Mouse (Mus musculus) mesoderm, embryonic 11.5 days (tissue): ENCODE measurements around the gene Wdr74.

ENCODE experiments used
- DNase-seq: peaks from one replicate; pipeline ENCODE4 v3.0.0-alpha.2; 2012; ENCODE audit warnings: low read depth, low spot score

Gene Wdr74

DNA sequence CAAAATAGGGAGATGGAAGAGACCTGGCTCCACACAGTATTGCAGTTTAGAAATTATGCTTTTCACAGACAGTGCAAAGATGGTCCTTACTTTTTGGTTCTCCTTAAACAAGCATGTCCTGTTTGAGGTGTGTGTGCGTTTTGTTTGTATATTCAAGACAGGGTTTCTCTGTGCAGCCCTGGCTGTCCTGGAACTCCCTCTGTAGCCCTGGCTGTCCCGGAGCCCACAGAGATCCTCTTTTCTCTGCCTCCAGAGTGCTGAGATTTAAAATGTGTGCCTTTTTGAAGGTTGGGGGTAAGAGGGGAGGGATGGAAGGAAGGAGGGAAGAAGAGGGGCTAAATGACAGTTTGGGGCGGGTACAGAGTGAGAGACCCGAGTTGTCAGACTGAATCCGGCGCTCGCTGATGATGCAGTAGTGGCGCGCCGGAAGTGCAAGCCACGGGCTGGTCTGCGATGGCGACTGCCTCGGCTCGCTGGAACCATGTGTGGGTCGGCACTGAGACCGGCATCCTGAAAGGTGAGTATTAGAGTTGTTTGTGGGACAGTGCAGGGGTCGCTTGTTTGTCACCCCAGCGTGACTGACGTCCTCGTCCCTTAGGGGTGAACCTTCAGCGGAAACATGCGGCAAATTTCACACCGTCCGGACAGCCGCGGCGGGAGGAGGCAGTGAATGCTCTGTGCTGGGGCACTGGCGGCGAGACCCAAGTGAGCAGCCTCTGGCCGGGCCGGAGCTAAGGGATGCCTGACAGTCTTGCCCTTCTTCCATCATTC lies at the start of gene Wdr74:
TSS of gene Wdr74 (plus strand) at position 439 of the 771 bp plus-strand sequence.
- peak; percentile 94 for DNase-seq

DNA sequence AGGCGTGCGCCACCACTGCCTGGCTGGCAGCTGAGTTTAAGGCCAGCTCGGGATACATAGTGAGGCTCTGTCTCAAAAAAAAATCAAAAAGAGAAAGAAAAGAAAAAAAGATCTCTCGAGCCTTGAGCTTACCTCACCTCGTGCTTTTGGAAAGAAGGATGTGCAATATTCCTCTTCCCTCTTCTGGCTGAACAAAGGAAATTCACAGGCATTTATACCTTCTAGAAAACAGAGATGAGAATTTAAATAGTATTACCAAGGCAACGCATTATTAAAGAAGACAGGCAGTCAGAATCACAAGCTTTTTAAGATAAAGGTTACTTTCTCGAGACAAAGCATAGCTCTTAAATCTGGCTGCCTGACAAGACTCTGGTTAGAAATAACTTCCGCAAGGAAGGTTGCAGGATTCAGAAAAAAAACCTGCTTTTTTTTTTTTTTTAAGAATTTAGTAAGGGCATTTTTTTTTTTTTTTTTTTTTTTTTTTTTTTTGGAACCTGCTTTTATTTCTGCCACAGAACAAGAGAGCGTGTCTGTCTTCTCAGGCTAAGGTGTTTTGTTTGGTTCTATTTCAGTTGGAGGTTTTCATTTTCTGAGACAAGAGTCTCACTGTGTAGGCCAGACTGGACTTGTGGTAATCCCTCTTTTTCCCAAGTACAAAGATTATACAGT lies 43.6 kb upstream of the Wdr74 start:
- DNase-seq = no peak

DNA sequence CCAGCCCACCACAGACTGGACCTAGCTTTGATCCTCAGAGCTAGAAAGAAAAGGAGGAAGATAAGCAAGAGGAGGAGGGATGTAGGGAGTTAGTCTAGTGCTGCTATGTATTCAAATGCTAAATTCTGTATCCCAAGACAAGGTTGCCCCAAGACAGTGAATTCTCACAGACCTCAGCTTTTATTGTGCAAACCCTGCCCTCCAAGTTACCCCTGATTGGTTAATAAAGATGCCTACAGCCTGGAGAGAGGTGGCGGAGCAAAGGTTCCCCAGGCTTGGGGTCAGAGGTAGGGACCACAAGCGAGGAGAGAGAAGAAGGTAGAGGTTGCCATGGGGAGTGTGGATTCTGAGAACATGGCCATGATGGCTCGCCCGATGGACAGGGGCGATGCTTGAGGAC lies 42.9 kb upstream of the Wdr74 start:
- DNase-seq = no peak

DNA sequence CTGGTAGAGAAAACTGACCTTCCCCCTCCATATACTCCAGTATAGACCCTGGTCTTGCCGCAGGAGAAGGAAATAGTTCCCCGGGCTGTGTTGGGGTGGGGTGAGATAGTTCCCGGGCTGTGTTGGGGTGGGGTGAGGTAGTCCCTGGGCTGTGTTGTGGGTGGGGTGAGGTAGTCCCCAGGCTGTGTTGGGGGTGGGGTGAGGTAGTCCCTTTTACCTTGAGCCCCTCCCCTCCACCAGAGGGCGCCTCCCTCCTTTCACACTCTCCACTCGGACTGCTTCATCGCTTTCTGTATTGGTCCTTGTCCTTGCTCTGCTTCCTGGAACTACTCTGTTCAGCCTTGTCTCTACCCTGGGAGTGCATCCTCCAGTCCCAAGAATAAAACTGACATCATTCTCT lies 40.3 kb upstream of the Wdr74 start:
- DNase-seq = no peak

DNA sequence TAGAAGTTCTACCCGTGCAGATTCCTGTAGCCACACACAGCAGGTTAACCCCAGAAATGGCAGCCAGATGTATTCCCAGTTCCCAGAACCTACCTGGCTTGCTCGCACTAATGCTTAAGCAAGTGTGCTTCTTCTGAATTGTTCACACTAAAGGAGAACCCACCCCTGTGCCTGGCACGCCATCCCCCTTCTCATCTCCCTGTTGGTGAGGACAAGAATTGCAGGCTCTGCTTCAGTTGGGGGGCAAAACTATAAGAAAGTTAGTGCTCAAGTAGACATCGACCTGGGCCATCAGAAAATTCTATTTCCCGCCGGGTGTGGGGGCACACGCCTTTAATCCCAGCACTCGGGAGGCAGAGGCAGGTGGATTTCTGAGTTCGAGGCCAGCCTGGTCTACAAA lies 36.0 kb upstream of the Wdr74 start:
- DNase-seq = no peak

DNA sequence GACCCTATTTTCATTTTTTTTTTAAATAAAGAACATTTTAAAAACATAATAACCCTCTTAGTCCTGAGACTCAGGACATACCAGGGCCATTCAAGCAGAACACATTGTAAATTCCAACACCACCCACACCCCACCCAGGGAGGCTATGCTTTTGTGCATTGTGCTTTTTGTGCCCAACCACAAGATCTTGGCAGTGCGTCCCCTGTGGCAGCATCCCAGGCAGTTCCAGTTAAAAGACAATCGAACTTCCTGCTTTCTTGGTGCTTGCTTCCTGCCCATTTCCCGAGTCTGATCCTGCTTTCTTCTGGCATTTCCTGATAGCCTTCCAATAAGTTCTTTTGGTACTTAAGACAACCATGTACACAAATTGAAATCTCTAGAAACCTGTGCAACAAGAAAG lies 33.2 kb upstream of the Wdr74 start:
- DNase-seq = no peak

DNA sequence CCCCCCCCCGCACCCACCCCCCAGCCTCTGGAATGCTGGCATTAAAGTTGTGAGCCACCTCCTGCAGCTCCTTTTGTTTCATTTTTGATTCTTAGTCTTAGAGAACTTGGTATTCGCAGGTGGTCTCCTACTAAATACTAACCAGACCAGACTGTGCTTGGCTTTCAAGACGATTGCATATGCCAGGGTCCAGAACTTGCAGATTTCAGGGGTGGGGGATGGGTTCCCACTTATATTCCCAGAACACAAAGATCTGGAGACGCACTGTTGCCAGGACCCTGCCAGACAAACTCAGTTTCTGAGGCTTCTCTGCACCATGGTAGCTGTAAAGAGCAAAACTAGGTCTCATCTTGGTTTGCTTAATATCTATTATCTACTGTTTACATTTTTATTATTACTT lies 32.1 kb upstream of the Wdr74 start:
- DNase-seq = no peak

DNA sequence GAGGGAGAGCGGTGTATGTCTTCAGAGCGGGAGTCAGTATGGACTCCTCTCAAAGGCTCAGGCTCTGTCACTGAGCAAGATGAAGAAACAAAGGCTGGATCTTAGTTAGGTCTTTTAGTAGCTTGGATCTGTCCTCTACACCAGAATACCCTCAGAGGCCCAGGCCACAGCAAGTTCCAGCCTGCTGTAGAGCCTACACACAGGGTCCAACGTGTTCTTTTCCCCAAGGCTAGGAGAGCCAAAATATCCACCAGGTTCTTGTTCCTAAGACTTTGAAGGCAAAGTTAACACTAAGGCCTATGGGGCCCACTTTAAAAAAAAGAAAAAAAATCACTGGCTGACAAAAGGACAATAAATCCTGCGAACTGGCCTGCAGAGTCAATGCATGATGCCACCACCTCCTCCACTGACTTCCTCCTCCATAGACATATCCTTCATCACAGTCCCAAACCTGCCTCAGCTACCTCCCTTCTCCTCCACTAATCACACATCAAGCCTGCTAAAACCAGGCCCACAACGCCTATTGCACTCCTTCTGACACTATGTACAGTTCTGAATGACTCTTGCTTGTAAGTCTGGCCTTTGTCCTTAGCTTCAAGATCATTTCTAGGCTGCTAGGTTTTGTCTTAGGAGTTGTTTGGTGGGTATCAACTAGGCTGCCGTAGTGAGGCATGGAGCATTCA lies 30.5 kb upstream of the Wdr74 start:
- no peak for DNase-seq

DNA sequence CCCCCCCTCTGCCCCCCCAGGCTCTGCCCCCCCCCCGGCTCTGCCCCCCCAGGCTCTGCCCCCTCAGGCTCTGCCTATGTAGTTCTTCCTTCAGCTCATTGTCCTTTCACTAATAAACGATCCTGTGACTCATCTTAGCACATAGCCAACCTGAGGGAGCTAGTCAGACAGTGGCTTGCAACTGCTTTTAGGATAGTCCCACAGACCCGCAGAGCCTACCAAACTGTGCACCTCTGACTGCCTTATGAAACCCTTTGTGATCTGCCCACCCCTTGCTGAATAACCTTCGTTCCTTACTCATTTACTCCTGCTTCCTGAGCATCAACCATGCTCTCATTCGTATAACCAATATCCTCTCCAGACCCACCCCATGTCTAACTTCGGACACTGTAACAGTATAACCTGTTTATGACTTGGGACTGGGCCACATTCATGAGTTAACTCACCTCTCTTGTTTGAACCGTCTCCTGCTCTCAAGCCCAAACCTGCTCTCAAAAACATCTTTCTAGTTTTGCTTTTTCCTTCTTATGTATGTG lies 29.4 kb upstream of the Wdr74 start:
- no peak for DNase-seq

DNA sequence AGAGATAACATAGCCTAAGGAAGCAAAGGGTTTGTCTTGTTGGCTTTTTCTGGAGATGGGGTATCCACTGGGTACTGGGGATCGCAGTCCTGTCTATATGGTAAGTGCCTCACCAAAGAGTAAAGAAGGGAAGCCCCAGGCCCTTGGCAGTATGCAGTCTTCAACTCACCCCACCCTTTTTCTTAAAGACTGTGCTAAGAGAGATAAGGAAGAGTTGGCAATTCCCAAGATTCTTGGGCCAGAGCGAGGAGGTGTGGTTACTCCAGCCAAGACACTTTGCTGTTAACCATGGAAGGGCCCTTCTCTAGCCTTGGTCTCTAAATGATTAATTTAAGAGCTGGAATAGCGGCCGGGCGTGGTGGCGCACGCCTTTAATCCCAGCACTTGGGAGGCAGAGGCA lies 28.7 kb upstream of the Wdr74 start:
- DNase-seq = no peak

DNA sequence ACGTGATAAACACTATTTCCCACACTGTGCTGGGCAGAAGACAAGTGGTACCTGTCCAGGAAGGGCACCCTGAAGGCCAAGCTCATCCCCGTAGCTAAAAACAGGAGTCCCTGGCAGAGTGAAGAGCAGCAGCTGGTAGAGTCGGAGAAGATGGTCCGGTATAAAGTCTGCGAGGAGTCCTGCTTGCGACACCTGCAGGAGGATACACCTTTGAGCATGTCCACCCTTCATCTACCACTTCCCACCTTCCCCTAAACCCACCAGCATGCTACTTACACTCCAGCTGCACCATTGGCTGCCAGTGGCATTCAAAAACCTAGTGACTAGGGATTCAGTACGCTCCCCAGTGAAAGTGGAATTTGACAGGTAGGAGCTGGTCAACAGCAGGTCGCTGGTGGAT lies 26.7 kb upstream of the Wdr74 start:
- DNase-seq = no peak

DNA sequence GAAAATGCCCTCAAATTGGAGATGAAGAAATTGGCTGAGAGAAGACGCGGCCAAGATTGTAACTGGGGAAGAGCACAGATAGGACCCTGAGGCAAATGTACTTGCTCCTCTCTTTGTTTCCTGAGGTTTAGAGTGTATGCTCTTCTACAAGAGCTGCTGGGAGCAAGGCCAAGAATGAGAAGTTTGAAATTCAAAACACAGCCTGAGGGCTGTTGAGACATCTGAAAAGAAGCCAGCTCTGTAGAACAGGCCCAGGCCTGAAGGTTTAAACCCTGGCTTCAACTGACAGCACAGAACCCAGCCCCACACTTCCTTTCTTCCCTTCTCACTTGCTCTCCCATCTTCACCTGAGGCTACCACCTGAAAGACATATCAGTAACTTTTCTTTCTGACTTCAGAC lies 25.6 kb upstream of the Wdr74 start:
- DNase-seq = no peak

DNA sequence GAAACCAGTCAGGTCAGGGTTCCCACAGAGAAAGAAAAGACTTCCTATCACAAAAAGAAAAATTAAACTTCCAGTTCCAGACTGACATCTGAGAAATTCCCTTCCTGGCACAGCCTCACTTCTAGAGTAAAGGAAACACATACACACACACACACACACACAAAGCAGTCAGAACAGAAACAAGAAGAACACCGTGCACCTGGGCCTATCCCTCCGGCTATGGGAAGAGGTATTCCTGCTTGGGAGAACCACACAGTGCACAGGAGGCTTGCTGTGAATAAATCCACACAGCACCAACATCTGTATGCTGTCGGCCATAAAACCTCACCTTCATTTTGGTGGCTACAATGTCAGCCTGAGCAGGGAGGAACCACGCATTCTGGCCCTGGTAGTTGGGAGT lies 24.1 kb upstream of the Wdr74 start:
- DNase-seq = no peak

DNA sequence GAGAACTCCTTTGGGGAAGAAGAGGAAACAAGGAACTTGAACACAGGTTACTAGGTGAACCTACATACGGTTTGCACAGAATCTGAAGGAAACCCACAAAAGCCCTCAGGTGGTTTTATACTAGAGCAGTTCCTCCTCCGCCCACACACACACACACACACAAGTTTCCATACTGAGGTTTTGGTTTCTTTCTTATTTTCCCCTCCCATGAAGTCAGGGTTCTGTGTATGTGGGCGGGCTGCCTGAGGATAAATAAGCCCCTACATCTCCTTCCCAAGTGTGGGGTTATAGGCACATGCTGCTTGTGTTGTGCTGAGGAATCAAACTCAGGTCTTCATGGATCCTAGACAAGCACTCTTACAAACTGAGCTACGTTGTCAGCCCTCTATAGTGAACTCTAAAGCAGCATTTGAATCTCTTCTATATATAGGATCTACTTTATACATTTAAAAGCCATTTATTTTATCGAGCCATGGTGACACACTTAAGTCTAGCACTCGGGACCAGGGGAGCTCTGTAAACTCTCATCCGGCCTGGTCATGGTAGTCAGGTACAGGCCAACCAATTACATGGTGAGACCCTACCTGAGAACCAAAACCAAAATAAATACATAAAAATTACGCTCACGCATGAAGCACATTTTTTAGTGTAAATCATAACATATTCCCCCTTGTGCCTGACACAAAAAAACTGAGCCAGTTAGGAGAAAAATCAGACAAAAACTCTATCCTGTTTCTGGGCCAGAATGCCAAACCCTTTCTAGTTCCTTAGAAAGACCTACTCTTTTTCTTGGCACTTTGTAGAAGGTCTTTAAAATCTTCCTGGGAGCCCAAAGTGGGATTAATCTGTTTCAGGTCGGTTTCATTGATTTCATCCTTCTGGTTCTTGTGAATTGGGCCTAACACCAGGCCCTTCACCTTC lies 23.4 kb upstream of the Wdr74 start:
- no peak for DNase-seq

DNA sequence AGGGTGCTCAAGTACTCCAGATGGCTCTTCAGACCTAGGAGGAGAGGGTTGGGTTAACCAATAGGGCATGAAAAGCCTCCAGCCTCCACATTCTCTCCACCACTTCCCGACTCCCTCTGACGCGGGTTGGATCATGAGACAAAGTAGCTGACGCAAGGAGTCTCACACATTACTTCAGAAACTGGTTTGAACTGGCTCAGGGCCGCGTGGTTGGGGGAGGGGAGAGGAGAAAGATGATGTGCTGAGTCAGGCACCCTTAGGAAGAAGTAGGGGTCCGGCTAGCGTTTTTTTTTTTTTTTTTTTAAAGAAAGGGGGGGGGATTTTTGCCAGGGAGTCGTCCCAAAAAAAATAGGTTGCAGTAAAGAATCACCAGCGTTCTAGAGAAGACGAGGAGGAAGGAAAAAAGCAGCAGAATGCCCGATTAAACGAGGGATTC lies 22.7 kb upstream of the Wdr74 start:
- DNase-seq = peak; percentile 93

DNA sequence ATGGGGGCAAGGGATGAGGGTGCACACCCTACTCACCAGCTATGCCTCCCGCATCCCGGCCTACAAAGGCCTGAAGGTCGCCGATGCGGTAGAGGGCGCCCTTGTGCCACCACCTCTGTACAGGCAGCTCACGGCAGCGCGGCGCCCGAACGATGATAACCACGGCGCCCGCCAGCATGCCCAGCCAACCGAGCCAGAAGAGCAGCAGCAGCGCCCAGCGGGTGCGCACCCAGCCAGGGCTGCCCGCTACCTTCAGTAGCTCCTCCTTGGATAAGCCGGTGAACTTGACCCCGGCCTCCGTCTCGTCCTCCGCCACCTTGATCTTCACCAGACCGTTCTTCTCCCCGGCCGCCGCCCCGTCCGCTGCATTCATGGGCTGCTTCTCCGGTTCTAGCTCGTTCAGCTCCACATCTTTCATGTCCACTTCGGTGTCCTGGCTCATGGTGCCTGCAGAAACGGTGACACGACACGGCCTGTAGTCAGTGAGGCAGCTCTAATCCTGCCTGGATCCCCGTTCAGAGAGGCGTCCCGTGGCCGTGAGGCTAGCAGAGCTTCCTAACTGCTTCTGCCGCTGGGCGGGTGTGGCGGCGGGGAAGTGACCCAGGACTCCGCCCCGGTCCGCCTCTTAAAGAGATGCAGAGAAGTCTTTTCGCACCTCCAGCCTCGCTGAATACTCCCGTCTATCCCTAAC lies 22.2 kb upstream of the Wdr74 start:
- peak; percentile 91 for DNase-seq

DNA sequence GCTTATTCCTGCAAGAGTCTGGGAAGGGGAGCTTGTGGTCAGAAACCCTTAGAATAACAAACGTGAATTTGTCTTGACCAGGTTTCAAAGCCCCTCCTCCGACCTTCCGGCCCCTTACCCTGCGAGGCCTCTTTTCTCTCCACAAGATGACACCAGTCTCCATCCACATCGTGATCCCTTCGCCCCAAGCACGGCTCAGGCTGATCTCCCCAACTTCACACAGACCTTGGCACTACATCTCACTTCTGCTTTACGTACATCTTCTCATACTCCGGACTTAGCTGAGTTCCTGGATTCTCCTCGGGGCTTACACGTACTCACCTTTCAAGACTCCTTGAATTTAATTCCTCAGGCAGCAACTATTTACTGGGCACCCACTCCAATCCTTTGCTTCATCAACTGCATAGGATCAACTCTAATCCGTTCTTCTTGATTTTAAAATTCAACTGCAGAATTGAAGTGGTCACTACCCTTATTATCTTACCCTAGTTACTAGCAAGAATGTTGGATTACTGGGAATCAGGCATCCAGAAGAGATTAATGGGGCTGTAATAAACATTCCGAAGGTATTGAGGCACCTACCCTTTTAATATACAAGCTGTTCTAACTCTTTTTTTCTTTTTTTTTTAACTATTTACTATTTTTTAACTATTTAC lies 21.5 kb upstream of the Wdr74 start:
- DNase-seq = no peak

DNA sequence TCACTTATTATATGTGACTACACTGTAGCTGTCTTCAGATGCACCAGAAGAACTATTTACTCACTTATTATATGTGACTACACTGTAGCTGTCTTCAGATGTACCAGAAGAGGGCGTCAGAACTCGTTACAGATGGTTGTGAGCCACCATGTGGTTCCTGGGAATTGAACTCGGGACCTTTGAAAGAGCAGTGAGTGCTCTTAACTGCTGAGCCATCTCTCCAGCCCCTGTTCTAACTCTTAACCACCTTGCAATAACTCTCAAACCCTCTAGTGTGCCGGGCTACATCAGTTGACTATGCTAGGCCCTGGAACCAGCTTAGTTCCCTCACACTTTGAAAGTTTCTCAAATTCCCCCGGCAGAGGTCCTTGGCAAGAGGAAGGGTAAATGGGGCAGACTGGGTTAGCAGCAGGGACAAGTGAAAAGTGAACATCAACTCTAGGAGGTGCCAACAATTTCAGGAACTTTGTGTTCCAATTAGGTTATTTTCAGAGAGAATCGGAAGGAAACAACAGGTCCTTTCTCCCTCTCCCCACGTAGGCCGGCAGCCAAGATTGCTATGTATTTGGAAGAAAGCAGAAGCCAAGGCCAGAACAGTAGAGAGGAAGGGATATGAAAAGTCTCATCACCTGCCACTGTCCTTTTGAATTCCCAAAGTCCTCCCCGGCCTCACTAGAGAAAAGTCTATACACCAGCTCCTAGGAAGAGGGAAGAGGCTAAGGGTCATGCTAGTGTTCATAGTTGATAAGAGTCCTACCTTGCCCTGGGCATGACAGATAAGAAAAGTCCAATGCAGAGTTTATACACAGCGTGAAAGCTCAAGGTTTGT lies 20.8 kb upstream of the Wdr74 start:
- no peak for DNase-seq
